Mouse (Mus musculus): ENCODE measurements at regions not wholly inside any gene's neighbourhood (a gene's known extent, or its start where the extent isn't known, plus 50 kb on each side); places are given as distances from the start of the nearest gene placed in this dataset.
A peak's percentile ranks its signal among the peaks of the same experiment; 100 is the strongest.

DNA sequence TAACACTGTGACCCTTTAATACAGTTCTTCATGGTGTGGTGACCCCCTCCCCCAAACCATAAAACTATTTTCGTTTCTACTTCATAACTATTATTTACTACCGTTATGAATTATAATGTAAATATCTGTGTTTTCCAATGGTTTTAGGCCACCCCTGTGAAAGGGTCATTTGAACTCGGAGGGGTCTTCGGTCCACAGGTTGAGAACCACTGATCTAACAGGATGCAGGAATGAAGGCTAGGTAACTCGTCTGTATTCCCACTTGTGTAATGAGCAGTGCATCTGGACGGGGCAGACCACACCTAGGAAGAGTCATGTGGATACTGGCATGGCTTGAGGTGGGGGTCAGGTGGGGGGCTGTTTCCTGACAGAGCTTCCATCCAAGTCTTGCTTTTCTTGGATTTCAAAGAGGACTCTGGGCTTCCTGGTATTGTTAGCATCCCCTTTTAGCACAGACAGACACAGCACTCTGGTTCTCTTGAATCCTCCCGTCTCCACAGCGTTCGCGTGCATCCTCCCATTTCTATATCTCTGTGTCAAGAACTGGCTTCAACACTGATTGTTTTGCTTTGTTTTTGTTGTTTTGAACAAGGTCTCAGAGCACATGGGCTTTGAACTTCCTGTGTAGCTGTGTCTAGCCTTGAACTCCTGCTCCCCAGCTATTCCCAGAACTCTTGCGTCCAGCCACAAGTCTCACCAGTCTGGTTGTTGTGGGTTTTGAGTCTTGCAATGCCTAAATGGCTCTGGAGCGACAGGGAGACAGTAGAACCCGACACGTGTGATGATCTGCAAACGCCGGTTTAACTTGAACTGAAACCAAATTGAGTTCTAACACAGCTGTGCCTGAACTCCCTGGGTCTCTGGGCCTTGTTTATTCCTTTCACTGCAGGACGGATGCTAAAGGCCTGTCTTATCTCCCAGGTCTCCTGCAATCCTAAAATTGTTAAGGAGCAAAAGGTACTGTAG is 75.4 kb upstream of the Ralgps2 start:
- no peak for DNase-seq (ENCODE audit: low spot score in 2 of 2)

DNA sequence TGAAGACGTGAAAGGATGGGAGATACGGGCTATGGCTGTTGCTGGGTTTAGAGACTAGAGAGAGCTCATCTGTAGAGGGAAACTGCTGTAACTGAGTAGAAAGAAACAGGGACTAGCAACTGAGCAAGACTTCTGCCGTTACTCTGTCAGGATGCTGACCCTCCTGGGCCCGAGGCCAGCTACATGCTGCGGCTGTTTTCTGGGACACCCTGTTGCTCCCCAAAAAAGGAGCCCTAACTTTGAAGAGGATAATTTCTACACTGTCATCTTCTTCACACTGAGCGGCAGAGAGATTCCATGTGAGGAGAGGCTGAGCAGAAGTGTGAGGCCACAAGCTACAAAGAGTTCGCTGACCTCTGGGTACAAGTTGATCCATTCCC is 74.2 kb upstream of the Ralgps2 start:
- no peak for DNase-seq (ENCODE audit: low spot score in 2 of 2)

DNA sequence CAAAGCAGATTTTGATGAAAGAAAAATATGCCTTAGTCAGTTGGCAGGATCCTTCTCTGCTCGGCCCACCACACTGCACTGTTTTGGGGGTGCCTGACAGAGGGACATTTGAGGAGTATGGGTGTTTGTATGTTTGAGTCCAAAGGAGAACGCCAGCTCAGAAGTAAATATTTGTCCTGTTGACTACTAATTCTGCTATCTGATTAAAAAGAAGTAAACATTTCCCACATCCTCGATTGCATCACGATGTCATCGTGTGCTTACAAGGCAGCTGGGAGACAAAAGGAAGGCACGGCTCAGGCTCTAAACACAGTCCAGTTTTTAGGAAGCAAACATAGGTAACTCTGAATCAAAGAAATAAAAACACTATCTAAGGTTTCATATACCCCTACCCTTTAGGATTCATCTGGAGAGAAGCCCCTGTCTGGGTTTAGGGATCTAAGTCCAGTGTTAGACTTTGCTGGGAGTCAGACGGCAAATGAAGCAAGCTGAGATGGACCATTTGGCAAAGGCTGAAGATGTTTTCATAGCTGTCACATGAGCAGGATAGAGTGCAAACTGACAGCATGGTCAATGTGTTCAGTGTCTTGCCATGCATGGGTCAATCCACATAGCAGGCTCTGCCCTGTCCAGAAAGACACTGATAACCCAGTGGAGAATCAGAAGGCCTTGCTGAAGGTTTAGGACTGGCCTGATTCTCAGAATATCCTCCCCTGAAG is 73.7 kb upstream of the Ralgps2 start:
- no peak for DNase-seq (ENCODE audit: low spot score in 2 of 2)

DNA sequence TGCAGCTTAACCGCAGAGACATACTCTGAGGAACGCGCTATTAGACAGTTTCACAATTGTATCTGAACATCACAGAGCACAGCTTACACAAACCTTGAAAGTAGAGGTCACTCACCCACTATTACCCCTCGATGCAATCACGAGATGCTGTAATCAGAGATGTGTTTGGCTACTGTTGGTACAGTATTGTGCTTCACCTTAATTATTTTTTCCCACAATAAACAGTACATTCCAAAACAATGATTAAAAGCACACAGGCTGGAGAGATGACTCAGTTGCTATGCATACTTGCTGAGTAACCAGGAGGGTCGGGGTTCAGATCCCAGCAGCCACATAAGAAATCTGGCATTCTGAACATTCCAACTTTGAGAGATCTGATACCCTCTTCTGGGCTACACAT is 71.8 kb upstream of the Ralgps2 start:
- DNase-seq (ENCODE audit: low spot score in 2 of 2), result no peak

DNA sequence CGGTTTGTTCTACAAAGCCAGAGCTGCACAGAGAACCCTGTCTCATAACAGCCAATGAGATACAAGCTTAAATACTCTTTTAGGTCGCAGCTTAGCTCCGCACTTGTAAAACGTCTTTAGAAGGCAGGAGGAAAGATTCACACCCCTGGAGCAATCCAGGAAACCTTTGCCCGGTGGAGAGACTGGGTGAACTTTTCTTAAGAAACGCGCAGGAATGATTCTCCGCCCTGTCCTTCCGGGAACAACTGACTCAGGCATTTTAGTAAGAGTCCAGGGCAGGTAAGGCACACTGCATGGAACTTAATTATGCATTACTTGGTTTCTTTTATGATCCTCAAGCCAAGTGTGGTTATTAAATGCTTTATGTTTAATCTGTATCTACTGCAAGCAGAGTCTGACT is 70.0 kb upstream of the Ralgps2 start:
- DNase-seq (ENCODE audit: low spot score in 2 of 2), result no peak

DNA sequence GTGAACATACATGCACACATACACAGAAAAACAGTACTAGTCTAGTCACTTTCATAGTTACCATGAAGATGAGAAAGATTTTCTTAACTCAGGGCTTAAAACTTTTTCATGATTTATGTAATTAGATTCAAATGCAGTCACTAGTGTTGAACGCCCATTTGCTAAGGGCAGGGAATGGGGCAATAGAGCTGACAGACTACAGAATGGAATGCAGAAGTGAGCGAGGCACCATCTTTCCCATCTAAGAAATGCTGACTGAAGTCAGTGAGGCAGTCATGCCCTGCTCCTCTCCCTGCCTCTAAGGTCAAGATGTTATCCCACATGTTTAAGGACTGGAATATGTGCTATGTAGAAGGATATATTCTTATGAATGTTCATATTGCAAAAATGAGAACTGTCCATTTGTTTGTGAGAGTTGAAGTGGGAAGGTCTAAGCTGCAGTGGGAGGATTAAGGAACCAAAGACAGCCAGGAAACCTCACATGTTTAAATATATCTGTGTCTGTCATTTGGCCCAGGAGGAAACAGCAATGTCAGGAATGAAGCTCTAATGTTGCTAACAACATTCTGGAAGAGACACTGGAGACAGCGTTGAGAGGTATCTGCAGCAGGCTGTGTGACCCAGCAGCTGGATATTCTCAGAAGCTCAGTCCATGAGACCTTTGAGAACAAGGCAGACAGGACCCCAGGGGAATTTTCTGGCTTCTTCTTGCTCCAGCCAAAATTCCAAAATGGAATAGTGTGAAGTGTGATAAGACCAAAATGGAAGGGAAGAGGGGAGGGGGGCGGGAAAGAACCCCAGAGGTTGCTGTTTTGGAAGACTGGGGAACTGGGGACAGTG is 68.7 kb upstream of the Ralgps2 start:
- no peak for DNase-seq (ENCODE audit: low spot score in 2 of 2)

DNA sequence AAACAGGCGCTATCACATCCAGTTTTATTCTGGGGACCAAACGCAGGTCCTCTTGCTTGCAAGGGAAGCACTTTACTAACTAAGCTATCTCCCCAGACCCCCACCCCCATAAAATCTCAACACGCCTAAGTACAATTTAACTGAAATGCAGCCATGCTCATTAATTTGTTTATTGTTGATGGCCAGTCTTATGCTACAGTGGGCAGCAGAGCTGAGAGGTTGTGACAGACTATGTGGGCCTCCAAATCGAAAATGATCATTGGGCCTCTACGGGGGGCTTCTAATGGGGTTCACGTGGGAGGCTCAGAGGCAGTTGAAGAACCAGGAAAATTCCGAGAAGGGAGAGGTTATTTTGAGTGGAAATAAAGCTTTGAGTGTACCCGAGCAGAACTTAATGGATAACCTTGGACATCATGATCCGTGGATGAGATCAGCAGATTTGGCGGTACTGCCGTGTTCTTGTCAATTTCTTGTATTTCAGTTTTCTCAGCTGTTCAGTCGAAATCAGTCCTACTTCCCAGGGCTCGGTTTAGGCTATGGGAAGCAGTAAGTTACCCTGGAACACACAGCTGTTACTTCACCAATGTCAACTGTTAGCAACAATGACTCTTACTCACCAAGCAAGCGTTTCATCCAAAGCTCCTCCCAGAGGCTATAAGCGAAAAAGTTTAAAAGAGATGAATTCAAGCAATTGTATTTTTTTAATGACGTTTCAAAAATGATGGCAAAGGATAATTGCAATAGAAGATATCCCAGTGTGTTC is 65.1 kb upstream of the Ralgps2 start:
- no peak for DNase-seq (ENCODE audit: low spot score in 2 of 2)

DNA sequence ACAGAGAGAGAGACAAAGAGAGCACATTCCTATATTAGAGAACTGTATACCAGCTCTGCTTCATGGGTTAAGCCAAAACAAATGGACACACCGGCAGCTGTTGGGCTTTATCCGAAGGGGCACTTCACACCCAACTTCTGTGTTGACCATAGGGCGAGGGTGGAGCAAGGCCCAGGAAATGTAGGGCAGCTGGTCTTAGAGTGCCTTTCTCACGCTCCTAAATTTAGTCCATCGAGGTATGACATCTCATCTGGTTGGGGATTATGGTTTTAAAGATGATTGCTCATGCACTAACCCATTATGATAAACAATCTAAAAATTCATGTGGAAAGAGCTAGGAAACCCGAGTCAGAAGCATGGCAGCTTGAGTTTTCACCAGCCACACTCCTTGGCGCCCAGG is 63.6 kb upstream of the Ralgps2 start:
- DNase-seq (ENCODE audit: low spot score in 2 of 2), result no peak

DNA sequence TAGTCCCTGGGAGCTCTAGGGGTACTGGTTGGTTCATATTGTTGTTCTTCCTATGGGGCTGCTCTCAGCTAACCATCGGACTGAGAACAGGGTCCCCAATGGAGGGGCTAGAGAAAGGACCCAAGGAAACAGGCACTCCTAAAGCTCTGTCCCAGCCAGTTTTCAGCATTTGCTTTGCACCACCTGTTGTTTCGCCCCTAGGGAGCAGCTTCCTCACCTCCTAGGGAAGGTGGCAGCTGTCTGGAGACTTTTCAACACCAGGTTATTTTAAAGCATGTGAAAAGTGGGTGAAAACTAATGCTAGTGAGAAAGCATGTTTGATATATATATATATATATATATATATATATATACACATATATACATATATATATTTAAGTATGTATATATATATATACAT is 62.8 kb upstream of the Ralgps2 start:
- DNase-seq (ENCODE audit: low spot score in 2 of 2), result no peak

DNA sequence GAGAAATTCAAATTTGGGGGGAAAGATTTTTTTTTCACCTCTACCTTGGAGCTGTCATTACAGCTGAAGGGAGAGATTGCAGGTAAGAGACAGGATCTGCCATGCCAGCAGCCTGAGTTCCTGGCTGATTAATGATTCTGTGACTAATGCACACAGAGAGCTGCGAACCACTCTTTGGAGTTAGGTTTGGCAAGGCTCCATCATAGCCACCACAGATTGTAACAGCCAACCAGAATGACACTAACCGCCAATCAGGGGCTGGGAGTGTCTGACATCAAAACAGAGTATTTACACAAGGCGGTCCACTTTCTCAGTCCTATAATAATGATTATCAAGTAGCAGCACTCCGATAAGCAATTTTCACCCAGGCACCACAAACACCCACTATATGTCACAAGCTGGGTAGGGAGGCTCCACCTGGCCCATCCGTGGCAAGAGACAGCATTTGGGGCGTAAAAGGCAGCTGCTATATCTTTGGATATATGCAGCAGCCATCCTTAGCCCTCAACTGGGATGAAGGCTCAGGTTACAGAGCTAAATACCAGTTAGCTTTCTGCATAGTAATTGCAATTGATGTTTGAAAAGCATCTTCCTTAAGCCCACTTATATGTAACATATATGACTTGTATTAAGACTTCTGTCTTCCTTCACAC is 61.7 kb upstream of the Ralgps2 start:
- peak in 1 of 2 experiments; percentile 5 for DNase-seq (ENCODE audit: low spot score in 2 of 2)

DNA sequence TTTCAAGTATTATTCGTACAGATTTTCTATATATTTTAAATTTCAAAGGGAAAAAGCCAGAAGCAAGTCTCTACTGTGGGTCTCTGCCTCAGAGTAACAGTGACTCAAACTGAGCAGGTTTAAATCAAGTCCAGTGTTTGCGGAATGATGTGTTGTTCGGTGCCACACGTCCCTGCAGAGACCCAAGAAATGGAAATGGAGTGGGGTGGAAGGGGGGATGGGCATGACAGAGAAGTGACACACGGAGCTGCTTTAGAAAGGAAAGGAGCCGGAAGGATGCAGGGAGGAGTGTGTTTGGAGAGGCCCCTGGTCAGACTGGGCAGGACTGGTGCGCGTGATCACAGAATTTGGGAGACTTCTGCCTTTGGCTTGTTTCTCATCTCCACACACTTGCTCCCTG is 60.5 kb upstream of the Ralgps2 start:
- no peak for DNase-seq (ENCODE audit: low spot score in 2 of 2)

DNA sequence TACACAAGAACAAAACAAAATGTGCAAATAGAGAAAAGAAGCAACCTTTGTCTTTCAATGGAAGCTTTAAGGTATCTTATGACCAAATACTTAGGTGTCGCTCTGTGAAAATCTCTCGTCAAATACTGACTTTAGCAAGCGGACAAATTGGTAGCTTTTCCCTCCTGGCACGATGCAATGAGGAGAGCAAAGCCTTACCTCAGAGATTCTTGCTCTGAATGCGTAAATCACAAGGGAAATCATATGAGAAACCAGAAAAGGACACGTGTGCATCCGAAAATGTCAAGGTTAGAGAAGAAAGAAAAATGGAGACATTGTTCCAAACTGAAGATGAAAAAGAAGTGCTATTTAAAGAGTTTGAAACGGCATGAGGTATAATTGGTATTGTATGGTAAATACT is 59.8 kb upstream of the Ralgps2 start:
- no peak for DNase-seq (ENCODE audit: low spot score in 2 of 2)

DNA sequence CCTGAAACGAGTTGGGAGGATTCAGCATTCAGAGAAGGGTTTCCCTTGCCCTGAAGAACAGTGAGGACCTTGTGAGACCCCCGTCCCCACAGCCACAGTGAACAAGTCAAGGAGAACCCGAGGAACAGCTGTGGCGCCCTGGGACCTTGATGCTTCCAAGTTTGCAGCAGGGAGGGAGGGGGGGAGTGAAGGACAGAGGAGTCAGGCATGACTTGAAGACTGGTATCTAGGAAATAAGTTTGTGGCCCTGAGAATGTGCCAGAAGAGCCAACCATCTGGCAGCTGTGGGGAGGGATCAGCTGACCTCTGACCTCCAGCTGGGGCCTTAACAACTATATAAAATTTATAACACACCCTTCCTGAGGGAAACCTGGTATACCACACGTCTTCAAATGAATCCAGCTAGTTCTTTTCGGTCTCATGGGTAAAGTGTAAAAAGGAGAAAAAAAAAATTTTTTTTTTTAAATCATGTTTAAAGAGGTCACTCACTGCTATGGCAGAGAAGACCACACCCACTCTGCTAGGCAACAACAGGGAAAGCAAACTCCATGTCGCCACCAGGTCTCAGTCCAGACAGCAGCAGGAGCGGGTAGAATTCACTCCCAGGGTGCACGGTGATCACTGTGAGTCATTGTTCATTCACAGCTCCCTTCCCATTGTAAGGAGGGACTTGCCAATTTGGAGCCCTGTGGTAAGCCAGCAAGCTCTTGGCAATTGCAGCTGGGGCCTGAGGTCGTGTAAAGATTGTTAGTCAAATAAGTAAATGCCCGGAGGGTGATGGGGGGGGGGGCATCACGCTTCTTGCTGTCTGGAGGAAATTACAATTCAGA is 58.3 kb upstream of the Ralgps2 start:
- peak in 1 of 2 experiments; percentile 18 for DNase-seq (ENCODE audit: low spot score in 2 of 2)

DNA sequence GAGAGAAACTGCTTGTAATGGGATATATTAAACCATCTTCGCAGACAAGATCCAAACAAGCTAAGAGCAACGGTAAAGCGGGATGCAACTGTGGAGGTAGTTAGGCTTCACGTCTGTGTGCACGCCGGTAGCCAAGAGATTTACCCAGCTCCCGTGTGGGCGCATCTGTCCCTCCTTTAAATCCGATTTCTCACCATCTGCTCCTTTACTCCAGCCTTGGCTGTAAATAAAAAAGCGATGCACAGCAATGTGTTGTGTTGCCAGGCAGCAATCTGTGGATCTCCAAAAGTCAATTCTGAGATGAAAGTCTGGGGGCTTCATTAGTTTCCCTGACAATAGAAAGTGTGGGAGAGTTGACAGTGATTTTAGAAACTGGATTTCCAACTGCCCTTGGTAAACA is 57.6 kb upstream of the Ralgps2 start:
- DNase-seq (ENCODE audit: low spot score in 2 of 2), result no peak

DNA sequence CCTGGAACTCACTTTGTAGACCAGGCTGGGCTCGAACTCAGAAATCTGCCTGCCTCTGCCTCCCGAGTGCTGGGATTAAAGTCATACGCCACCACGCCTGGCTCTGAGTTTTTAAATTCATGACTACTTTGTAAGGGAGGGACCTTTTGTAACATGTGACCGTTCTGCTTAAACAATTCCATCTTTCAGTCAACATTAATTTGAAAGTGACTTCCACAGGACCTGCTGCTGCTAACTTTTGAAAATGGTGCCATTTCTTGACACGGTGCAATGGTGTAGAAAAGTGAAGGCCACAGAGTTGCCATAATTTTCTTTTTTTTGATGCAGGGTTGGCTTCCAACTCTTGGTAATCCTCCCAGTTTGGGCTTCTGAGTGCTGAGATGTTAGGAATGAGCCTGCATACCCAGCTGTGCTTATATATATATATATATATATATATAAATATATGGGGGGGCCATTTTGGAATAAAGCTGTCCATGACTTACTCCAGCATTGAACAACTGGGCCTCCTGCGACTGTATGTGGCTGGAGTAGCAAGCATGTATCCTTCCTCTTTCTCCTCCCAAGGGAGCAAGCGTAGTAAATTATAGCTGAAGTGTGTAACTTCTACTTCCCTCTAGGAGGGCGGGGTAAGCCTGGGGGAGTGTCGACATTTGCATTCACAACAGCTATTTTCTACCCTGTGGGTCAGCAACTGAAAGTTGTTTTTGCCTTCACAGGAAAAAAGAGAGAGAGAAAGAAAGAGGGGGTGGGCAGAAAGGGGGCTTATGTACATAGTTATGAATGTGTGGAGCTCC is 56.9 kb upstream of the Ralgps2 start:
- no peak for DNase-seq (ENCODE audit: low spot score in 2 of 2)

DNA sequence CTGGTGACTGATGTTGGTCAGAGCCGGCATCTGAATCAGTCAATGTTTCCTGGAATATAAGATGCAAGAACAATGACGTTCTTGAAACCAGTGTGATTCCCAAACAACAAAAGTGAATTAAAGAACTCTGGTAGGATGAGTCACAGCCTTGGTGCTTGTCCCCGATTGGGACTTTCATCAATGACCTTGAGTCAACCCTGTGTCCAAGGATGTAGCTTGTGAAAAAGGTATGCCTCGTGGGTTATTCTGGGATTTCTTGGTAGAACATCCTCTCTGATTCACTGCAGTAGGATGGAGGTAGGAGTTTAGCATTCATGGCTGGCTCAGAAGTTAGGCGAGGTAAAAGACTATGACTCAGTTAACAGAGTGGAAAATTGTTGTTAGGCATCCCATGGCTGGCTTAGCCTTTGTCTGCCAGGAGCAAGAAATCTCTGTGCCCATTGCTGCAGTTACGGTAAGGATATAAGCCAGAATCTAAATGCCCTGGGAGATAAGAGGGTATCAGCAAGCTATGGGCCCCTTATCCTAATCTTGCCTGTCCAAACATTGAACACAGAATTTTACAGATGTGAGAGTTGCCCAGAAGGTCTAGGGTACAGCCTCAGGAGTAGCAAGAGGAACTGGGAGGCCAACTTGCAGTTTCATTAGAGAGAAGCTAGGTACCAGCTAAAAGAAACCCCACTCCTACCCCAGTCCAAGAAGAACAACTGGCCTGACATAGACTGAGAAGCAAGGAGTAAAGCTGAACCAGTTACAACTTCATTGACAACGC is 55.9 kb upstream of the Ralgps2 start:
- no peak for DNase-seq (ENCODE audit: low spot score in 2 of 2)

DNA sequence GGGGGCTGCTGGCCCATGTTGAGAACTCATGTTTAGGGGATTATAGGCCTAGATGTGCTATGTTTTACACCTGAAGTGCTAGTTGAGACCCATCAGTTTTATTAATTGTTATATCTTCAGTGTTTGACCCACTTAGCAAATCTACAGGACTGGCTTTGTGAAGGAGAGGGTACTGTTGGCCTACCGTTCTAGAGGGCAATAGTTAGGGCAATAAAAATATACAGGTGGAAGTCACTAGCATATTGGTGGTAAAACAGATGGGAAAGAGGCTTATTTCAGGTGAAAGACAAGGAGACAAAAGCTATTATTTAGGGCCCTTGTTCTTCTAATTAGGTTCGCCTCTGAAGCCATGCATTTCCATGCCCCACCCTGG is 55.2 kb upstream of the Ralgps2 start:
- DNase-seq (ENCODE audit: low spot score in 2 of 2), result no peak

DNA sequence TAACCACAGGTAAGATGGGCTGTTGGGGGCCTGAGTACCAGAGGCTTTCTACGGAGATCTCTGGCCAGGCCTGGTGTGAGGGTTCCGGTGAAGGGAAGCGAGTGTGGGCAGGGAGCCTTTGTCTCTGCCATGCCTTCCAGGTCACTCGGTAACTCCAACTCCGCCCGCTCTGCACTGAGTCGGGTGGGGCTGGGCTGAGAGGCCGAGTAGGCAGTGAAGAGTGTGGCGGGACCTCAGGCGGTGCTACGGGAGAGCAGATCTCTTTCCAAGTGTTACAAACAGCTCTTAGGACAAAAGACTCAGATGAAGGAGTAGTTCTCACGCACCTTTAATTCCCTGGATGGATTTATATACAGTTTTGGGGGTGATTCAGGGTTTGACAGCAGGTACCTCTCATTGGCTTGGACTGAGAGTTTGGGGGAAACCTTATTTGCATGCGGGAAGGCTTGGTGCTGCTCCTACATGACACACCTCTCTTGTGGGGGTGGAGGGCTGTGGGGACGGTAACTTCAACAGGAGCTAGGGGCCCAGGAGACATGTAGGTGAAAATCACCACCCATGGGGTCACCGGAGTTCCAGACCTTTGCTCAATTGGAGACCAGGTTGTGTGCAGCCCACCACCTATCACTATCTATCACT is 54.7 kb upstream of the Ralgps2 start:
- DNase-seq (ENCODE audit: low spot score in 2 of 2), result no peak

All from urinary bladder, postnatal 36 days (tissue).